Mouse (Mus musculus) spleen, adult 2 months (tissue): ENCODE data around the gene Lmcd1.

Experiments
- CTCF ChIP-seq: fragments of 200-500 bp; IDR thresholded peaks from 2 replicates; pipeline ENCODE4 v1.5.1; 2011; ENCODE audit warnings: mild to moderate bottlenecking, inconsistent platforms; ENCODE audit not compliant: insufficient read depth, insufficient read length, insufficient replicate concordance; ENCODE audit errors: extremely low read depth
- POLR2A ChIP-seq: fragments of 200-500 bp; IDR thresholded peaks from 2 replicates; pipeline ENCODE4 v1.6.1; 2011; ENCODE audit warnings: low read depth, low read length, inconsistent platforms

DNA sequence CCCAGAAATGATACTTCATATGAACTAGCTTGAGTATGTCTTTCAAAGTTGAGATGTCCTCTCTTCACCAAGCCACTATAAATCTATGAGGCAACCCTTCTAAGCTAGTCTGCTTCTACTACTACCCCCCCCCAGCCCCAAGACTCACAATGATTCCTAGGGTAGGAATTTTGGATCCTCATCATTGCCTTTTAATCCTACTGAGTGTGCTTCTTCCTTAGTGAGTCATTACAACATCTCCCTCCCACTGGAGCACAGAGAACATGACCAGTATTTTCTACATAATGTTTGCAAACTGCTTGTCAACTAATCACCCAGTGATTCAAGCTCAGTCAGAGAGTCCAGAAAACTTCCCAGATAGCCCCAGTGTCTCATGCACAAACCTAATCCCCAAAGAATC is 12.5 kb upstream of the Lmcd1 start:
- TF ChIP-seq CTCF: no peak
- no peak for TF ChIP-seq POLR2A
